ENCODE assay signal across 9 mouse cellular contexts in genomic region chr4:62361571-62361970, GRCm38 (mm10). TPM values are rescaled to one million over a fixed set of nuclear protein-coding genes. Genes with fewer than 3 reads are reported as not detected.
DNase-seq lines count a peak whose midpoint lies in the region; ATAC-seq lines count a peak whose summit lies in the region.
"Had no signal": no experiment of that assay in that cellular context is flagged by ENCODE, and none has a peak within 500 bp of the region (broad histone marks: within the 10 kb centered on the region; RNA-seq: fewer than 3 reads in every experiment).

No protein-coding gene starts in this region.

- no peaks in the 10 kb centered on the region for H3K36me3 ChIP-seq in lung, embryonic 15.5 days
- no peaks in the 10 kb centered on the region for H3K36me3 ChIP-seq in forebrain, embryonic 11.5 days (ENCODE audit: control insufficient read depth, insufficient read depth, low read length)
- no peaks in the 10 kb centered on the region for H3K36me3 ChIP-seq in limb, embryonic 12.5 days
- no peaks in the 10 kb centered on the region for H3K36me3 ChIP-seq in stomach, embryonic 14.5 days (ENCODE audit: control insufficient read depth, insufficient read depth, low read length)

- 18% methylated on average over 6 of the region's 6 CpGs for WGBS in lung, embryonic 15.5 days
- WGBS in forebrain, embryonic 11.5 days: 61% methylated on average over 6 of the region's 6 CpGs
- WGBS in limb, embryonic 12.5 days: 52% methylated on average over 6 of the region's 6 CpGs
- WGBS in stomach, embryonic 14.5 days: 38% methylated on average over 6 of the region's 6 CpGs

- peak overlapping the region; percentile 80 for H3K4me2 ChIP-seq in lung, embryonic 15.5 days
- peak overlapping the region; percentile 60 for H3K4me2 ChIP-seq in forebrain, embryonic 11.5 days (ENCODE audit: low read depth, low read length, severe bottlenecking)
- H3K4me2 ChIP-seq in limb, embryonic 12.5 days: peak overlapping the region; percentile 82
- H3K4me2 ChIP-seq in stomach, embryonic 14.5 days (replicated peaks; ENCODE audit: low read depth, low read length): peak overlapping the region; percentile 50

- no peak for DNase-seq in lung, postnatal 14 days
- no peak for DNase-seq in forebrain, embryonic 11.5 days (ENCODE audit: low spot score)
- no peak for DNase-seq in thymus, adult 18-20 months
- DNase-seq in cerebellum, adult 9-11 months: no peak
- DNase-seq: adrenal gland, postnatal 25 days; right cerebral cortex, postnatal 14 days had no signal

- peak overlapping the region; percentile 79 for H3K4me3 ChIP-seq in lung, embryonic 15.5 days
- H3K4me3 ChIP-seq in forebrain, embryonic 11.5 days (ENCODE audit: low read depth, low read length): peak overlapping the region; percentile 70
- H3K4me3 ChIP-seq in limb, embryonic 12.5 days (replicated peaks): peak overlapping the region; percentile 74
- H3K4me3 ChIP-seq in stomach, embryonic 14.5 days (ENCODE audit: low read depth, low read length): peak overlapping the region; percentile 51

- no peaks in the 10 kb centered on the region for H3K27me3 ChIP-seq in lung, embryonic 15.5 days
- no peaks in the 10 kb centered on the region for H3K27me3 ChIP-seq in forebrain, embryonic 11.5 days (ENCODE audit: control insufficient read depth, insufficient read depth, low read length)
- no peaks in the 10 kb centered on the region for H3K27me3 ChIP-seq in limb, embryonic 12.5 days
- no peaks in the 10 kb centered on the region for H3K27me3 ChIP-seq in stomach, embryonic 14.5 days (ENCODE audit: control insufficient read depth, insufficient read depth, low read length)

- no peaks in the 10 kb centered on the region for H3K9me3 ChIP-seq in lung, embryonic 15.5 days
- no peaks in the 10 kb centered on the region for H3K9me3 ChIP-seq in forebrain, embryonic 11.5 days (ENCODE audit: control insufficient read depth, low read length)
- no peaks in the 10 kb centered on the region for H3K9me3 ChIP-seq in limb, embryonic 12.5 days
- no peaks in the 10 kb centered on the region for H3K9me3 ChIP-seq in stomach, embryonic 14.5 days (ENCODE audit: control insufficient read depth, low read depth, low read length)

- ATAC-seq in lung, embryonic 15.5 days (ENCODE audit: borderline replicate concordance, extremely low read depth, low FRiP score, low TSS enrichment): no peak
- ATAC-seq in forebrain, embryonic 11.5 days (replicated peaks; ENCODE audit: low FRiP score): no peak
- no peak for ATAC-seq in limb, embryonic 12.5 days (ENCODE audit: insufficient number of reproducible peaks, insufficient read depth, low FRiP score, low TSS enrichment, low read depth)
- no peak for ATAC-seq in stomach, embryonic 14.5 days (ENCODE audit: insufficient number of reproducible peaks, insufficient read depth, low FRiP score, low read depth)

- 0 out of 2 replicates have a peak overlapping the region, but pooled peaks have one; percentile 2 for H3K27ac ChIP-seq in lung, embryonic 15.5 days
- H3K27ac ChIP-seq in forebrain, embryonic 11.5 days (ENCODE audit: low read depth, low read length): no peak overlapping the region
- H3K27ac ChIP-seq in limb, embryonic 12.5 days: no peak overlapping the region
- no peak overlapping the region for H3K27ac ChIP-seq in stomach, embryonic 14.5 days (ENCODE audit: low read length)

- peak overlapping the region; percentile 69 for H3K9ac ChIP-seq in lung, embryonic 15.5 days
- peak overlapping the region; percentile 1; the same call in 1 of the 2 replicates for H3K9ac ChIP-seq in forebrain, embryonic 11.5 days (ENCODE audit: low read length)
- peak overlapping the region; percentile 71 for H3K9ac ChIP-seq in limb, embryonic 12.5 days (replicated peaks)
- peak overlapping the region; percentile 79 for H3K9ac ChIP-seq in stomach, embryonic 14.5 days (replicated peaks; ENCODE audit: low read depth, low read length)

- peaks cover 19% of the 10 kb centered on the region for H3K4me1 ChIP-seq in lung, embryonic 15.5 days
- H3K4me1 ChIP-seq in forebrain, embryonic 11.5 days (replicated peaks; ENCODE audit: control insufficient read depth, insufficient read depth, low read length): 0 out of 2 replicates have a peak, but pooled peaks cover 2% of the 10 kb centered on the region
- H3K4me1 ChIP-seq in limb, embryonic 12.5 days (replicated peaks): peaks cover 16% of the 10 kb centered on the region
- H3K4me1 ChIP-seq in stomach, embryonic 14.5 days (ENCODE audit: control insufficient read depth, insufficient read depth, low read length): peaks cover 13% of the 10 kb centered on the region

RNA-seq across cellular contexts. Expression of gene Slc31a1, which starts 1.0 kb away (rescaled TPM):
- polyA plus RNA-seq in lung, embryonic 15.5 days (2015; fragmentation: Nextera tagmentation; extraction: Ambion mirVana): 48.3 and 51.7 TPM in 2 replicates
- 49.9 and 51.7 TPM in 2 replicates for polyA plus RNA-seq in forebrain, embryonic 11.5 days (2014; fragmentation: Nextera tagmentation; extraction: Ambion mirVana)
- 42.8 and 48.6 TPM in 2 replicates for polyA plus RNA-seq in limb, embryonic 12.5 days (2016; fragmentation: Nextera tagmentation; extraction: Ambion mirVana)
- 41.2 and 45.5 TPM in 2 replicates for polyA plus RNA-seq in stomach, embryonic 14.5 days (2014; fragmentation: Nextera tagmentation; extraction: Ambion mirVana)

RNA-seq across cellular contexts. Expression of gene Fkbp15, which starts 1.2 kb away (rescaled TPM):
- polyA plus RNA-seq in lung, embryonic 15.5 days (2015; fragmentation: Nextera tagmentation; extraction: Ambion mirVana): 24.9 and 25.2 TPM in 2 replicates
- 18.5 and 23.4 TPM in 2 replicates for polyA plus RNA-seq in forebrain, embryonic 11.5 days (2014; fragmentation: Nextera tagmentation; extraction: Ambion mirVana)
- 23.2 and 24.6 TPM in 2 replicates for polyA plus RNA-seq in limb, embryonic 12.5 days (2016; fragmentation: Nextera tagmentation; extraction: Ambion mirVana)
- 27.1 and 28.6 TPM in 2 replicates for polyA plus RNA-seq in stomach, embryonic 14.5 days (2014; fragmentation: Nextera tagmentation; extraction: Ambion mirVana)

RNA-seq across cellular contexts. Expression of gene Cdc26, which starts 46.9 kb away (rescaled TPM):
- polyA plus RNA-seq in lung, embryonic 15.5 days (2015; fragmentation: Nextera tagmentation; extraction: Ambion mirVana): 152 and 158 TPM in 2 replicates
- 185 and 190 TPM in 2 replicates for polyA plus RNA-seq in forebrain, embryonic 11.5 days (2014; fragmentation: Nextera tagmentation; extraction: Ambion mirVana)
- polyA plus RNA-seq in limb, embryonic 12.5 days (2016; fragmentation: Nextera tagmentation; extraction: Ambion mirVana): 208 and 226 TPM in 2 replicates
- polyA plus RNA-seq in stomach, embryonic 14.5 days (2014; fragmentation: Nextera tagmentation; extraction: Ambion mirVana): 174 and 186 TPM in 2 replicates

RNA-seq across cellular contexts. Expression of gene Prpf4, which starts 47.0 kb away (rescaled TPM):
- 22.4 and 23.3 TPM in 2 replicates for polyA plus RNA-seq in lung, embryonic 15.5 days (2015; fragmentation: Nextera tagmentation; extraction: Ambion mirVana)
- 34.9 and 35.7 TPM in 2 replicates for polyA plus RNA-seq in forebrain, embryonic 11.5 days (2014; fragmentation: Nextera tagmentation; extraction: Ambion mirVana)
- 31.8 and 33.3 TPM in 2 replicates for polyA plus RNA-seq in limb, embryonic 12.5 days (2016; fragmentation: Nextera tagmentation; extraction: Ambion mirVana)
- polyA plus RNA-seq in stomach, embryonic 14.5 days (2014; fragmentation: Nextera tagmentation; extraction: Ambion mirVana): 23.7 and 25.3 TPM in 2 replicates

Comparison
In these comparisons a context has a peak if more than half of its experiments do, and no peak if none do; other contexts are left out.
1. H3K9ac ChIP-seq: peak in every context shown above with its lines; median percentile 79 in stomach, embryonic 14.5 days; 71 in limb, embryonic 12.5 days; 69 in lung, embryonic 15.5 days; 1 in forebrain, embryonic 11.5 days.